Mouse (Mus musculus): ENCODE measurements around the gene Foxf1. TPM values are rescaled to one million over a fixed set of nuclear protein-coding genes. Genes with fewer than 3 reads are reported as not detected.
A peak's percentile ranks its signal among the peaks of the same experiment; 100 is the strongest.

Gene Foxf1
- polyA plus RNA-seq, 1 experiment from 2014 or later: 2.7 TPM

GRCm38 (mm10) chr8:121115948-121116347 lies 31.8 kb downstream of the Foxf1 start, which contains the start of gene Foxc2:
TSS of gene Foxc2 (plus strand) at chr8:121116171.
- WGBS (ENCODE audit: insufficient replicate concordance): under 1% methylated on average over 25 of the region's 25 CpGs
- H3K4me3 ChIP-seq (ENCODE audit: low read depth, low read length): peak within 1 kb of the TSS; percentile 50
- H3K36me3 ChIP-seq (replicated peaks; ENCODE audit: insufficient read depth, low read length): no peaks in the 10 kb centered on the region
- peaks cover 6% of the 10 kb centered on the region; the same call in 1 of the 2 replicates for H3K4me1 ChIP-seq (ENCODE audit: insufficient read depth)
- no peak for TF ChIP-seq CTCF (IDR thresholded peaks at IDR 0.05; ENCODE audit: low read depth)
- no peak for TF ChIP-seq EP300 (IDR thresholded peaks at IDR 0.05; ENCODE audit: low read depth)
- ATAC-seq (peak; percentile 68), DNase-seq (peak; percentile 68)
- no peaks in the 10 kb centered on the region for H3K9me3 ChIP-seq (ENCODE audit: low read length)
- H3K27ac ChIP-seq (ENCODE audit: low read depth): no peak within 1 kb of the TSS
- peaks cover 75% of the 10 kb centered on the region for H3K27me3 ChIP-seq (ENCODE audit: insufficient read depth, low read length)
- H3K4me2 ChIP-seq (ENCODE audit: low read depth, low read length): peak within 1 kb of the TSS; percentile 76
- H3K9ac ChIP-seq (replicated peaks): no peak within 1 kb of the TSS

GRCm38 (mm10) chr8:121116591-121117185 lies 32.5 kb downstream of the Foxf1 start:
- Histone ChIP-seq H3K4me1 (ENCODE audit: insufficient read depth) (peaks cover 6% of the 10 kb centered on the region; the same call in 1 of the 2 replicates), H3K36me3 (replicated peaks; ENCODE audit: insufficient read depth, low read length) (no peaks in the 10 kb centered on the region), H3K9me3 (ENCODE audit: low read length) (no peaks in the 10 kb centered on the region), H3K9ac (replicated peaks) (no peak overlapping the region), H3K4me2 (ENCODE audit: low read depth, low read length) (peak overlapping the region; percentile 76), H3K4me3 (ENCODE audit: low read depth, low read length) (peak overlapping the region; percentile 50), H3K27me3 (ENCODE audit: insufficient read depth, low read length) (peaks cover 82% of the 10 kb centered on the region), H3K27ac (ENCODE audit: low read depth) (no peak overlapping the region)
- no peak for DNase-seq
- 1% methylated on average over 53 of the region's 55 CpGs for WGBS (ENCODE audit: insufficient replicate concordance)
- 0 out of 2 replicates have a peak, but pooled peaks have one; percentile 17 for ATAC-seq
- TF ChIP-seq EP300 (IDR thresholded peaks at IDR 0.05; ENCODE audit: low read depth) (no peak), CTCF (IDR thresholded peaks at IDR 0.05; ENCODE audit: low read depth) (no peak)

- ATAC-seq: no peak
- Histone ChIP-seq H3K9me3 (ENCODE audit: low read length) (no peaks in the 10 kb centered on the region), H3K9ac (replicated peaks) (no peak overlapping the region), H3K27me3 (ENCODE audit: insufficient read depth, low read length) (peaks cover 88% of the 10 kb centered on the region), H3K27ac (ENCODE audit: low read depth) (no peak overlapping the region), H3K4me1 (ENCODE audit: insufficient read depth) (peaks cover 6% of the 10 kb centered on the region; the same call in 1 of the 2 replicates), H3K4me2 (ENCODE audit: low read depth, low read length) (peak overlapping the region; percentile 16; the same call in 1 of the 2 replicates), H3K4me3 (ENCODE audit: low read depth, low read length) (peak overlapping the region; percentile 50; the same call in 1 of the 2 replicates), H3K36me3 (replicated peaks; ENCODE audit: insufficient read depth, low read length) (no peaks in the 10 kb centered on the region)
- WGBS (ENCODE audit: insufficient replicate concordance): 5% methylated on average over 50 of the region's 62 CpGs
- no peak for TF ChIP-seq CTCF (IDR thresholded peaks at IDR 0.05; ENCODE audit: low read depth)
- no peak for DNase-seq
These were observed 33.0 kb downstream of the Foxf1 start for GRCm38 (mm10) chr8:121117186-121117651.

- peaks cover 6% of the 10 kb centered on the region; the same call in 1 of the 2 replicates for H3K4me1 ChIP-seq (ENCODE audit: insufficient read depth)
- no peak for TF ChIP-seq EP300 (IDR thresholded peaks at IDR 0.05; ENCODE audit: low read depth)
- no peak for TF ChIP-seq CTCF (IDR thresholded peaks at IDR 0.05; ENCODE audit: low read depth)
- no peak overlapping the region for H3K4me2 ChIP-seq (ENCODE audit: low read depth, low read length)
- H3K27me3 ChIP-seq (ENCODE audit: insufficient read depth, low read length): peaks cover 95% of the 10 kb centered on the region
- H3K4me3 ChIP-seq (ENCODE audit: low read depth, low read length): no peak overlapping the region
- H3K27ac ChIP-seq (ENCODE audit: low read depth): no peak overlapping the region
- DNase-seq (no peak), ATAC-seq (no peak)
- 3% methylated on average over 28 of the region's 28 CpGs for WGBS (ENCODE audit: insufficient replicate concordance)
- H3K9ac ChIP-seq (replicated peaks): no peak overlapping the region
- no peaks in the 10 kb centered on the region for H3K9me3 ChIP-seq (ENCODE audit: low read length)
- no peaks in the 10 kb centered on the region for H3K36me3 ChIP-seq (replicated peaks; ENCODE audit: insufficient read depth, low read length)
These were observed 33.7 kb downstream of the Foxf1 start for GRCm38 (mm10) chr8:121117906-121118305.

- Histone ChIP-seq H3K36me3 (replicated peaks; ENCODE audit: insufficient read depth, low read length) (no peaks in the 10 kb centered on the region), H3K9ac (replicated peaks) (no peak overlapping the region), H3K27me3 (ENCODE audit: insufficient read depth, low read length) (peaks cover 99% of the 10 kb centered on the region), H3K4me3 (ENCODE audit: low read depth, low read length) (no peak overlapping the region), H3K27ac (ENCODE audit: low read depth) (no peak overlapping the region), H3K4me1 (ENCODE audit: insufficient read depth) (peaks cover 3% of the 10 kb centered on the region; the same call in 1 of the 2 replicates), H3K4me2 (ENCODE audit: low read depth, low read length) (no peak overlapping the region), H3K9me3 (ENCODE audit: low read length) (no peaks in the 10 kb centered on the region)
- DNase-seq (no peak), ATAC-seq (no peak)
- 8% methylated on average over 18 of the region's 18 CpGs for WGBS (ENCODE audit: insufficient replicate concordance)
- no peak for TF ChIP-seq EP300 (IDR thresholded peaks at IDR 0.05; ENCODE audit: low read depth)
- TF ChIP-seq CTCF (IDR thresholded peaks at IDR 0.05; ENCODE audit: low read depth): no peak
These were observed 34.6 kb downstream of the Foxf1 start for GRCm38 (mm10) chr8:121118634-121119420.

All from liver, postnatal 0 days (tissue).